Mouse (Mus musculus) left cerebral cortex, postnatal 14 days (tissue): ENCODE results near the gene Aldh6a1. TPM values are rescaled to one million over a fixed set of nuclear protein-coding genes. Genes with fewer than 3 reads are reported as not detected.

Experiments used
- DNase-seq, 2 experiments: peaks; one replicate each; pipeline ENCODE4 v3.0.0; 2021 to 2022; ENCODE audit warnings: low spot score in 2 of 2, mixed read lengths in 1 of 2
- intact Hi-C: fragments of 180-260 bp; cut with DNase I; formaldehyde crosslinking; loops from one replicate; pipeline ENCODE4 v1.15.1; 2025
- long read RNA-seq, 2 experiments: library from polyadenylated mRNA; stranded (forward); transcript quantifications; one replicate each; pipeline ENCODE4 v2.0.0; 2021
- total RNA-seq, 2 experiments: library from RNA; stranded (reverse); gene quantifications; 2 replicates each; pipeline ENCODE4 v1.2.3; 2021

Aldh6a1 gene
- total RNA-seq: 10 to 100 TPM; 35.3 to 39.5 TPM
- long read RNA-seq, experiment 1, transcript Aldh6a1-201 (12 exons, 3,399 nt): major isoform, 92 of 103 reads
- long read RNA-seq, experiment 1, partial matches to known transcripts: 3 of 103 reads
- long read RNA-seq, experiment 1, other reads (novel, unspliced or antisense): 8 of 103 reads
- long read RNA-seq, experiment 2, transcript Aldh6a1-201 (12 exons, 3,399 nt): major isoform, 67 of 78 reads
- long read RNA-seq, experiment 2, partial matches to known transcripts: 3 of 78 reads
- long read RNA-seq, experiment 2, other reads (novel, unspliced or antisense): 8 of 78 reads

DNA sequence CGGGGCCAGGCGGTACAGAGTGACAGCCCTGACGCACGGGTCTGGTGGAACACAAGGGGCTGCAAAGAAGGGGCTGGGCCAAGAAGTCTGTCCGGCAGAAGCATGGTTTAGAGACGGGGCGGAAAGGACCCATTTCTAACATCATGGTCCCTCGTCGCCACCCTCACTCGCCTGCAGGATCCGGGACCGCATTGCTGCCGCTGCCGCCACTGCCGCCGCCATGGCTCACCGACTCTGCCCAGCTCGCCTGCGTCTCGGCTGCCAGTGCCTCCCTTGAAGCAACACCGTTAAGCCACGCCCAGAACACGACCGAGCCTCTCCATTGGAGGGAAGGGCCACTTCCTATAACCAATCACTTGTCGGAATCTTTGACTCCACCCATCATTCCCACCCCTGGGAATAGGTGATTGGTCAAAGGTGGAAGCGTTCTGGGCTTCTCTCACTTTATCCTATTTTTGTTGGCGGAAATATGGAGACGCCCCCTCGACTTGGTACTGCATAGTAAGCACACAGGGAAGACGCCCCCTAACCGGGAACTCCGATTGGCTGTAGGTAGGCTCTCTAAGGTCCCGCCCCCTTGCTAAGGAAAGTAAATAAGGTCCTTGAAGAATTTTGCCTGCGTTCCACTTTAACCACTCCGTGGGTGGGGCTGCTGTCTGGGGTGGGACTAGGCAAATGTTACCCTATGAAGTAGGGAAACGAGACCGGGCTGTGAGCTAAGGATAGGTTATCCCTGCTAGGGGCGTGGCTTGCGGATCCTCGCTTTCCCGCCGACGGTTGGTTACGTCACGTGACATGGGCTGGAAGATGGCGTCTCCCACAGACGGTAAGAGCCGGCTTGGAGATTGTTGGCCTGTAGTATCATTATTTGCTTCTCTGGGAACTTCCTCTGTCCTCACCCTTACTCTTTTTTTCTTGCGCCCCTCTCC is at the start of gene Aldh6a1, which contains the start of gene Lin52:
Aldh6a1 (minus strand) TSS at position 287 of the 929 bp plus-strand sequence.
Lin52 (plus strand) TSS at position 705 of the 929 bp plus-strand sequence.
- intact Hi-C loops: no loop called here
- peak; percentile 96 to 100 for DNase-seq

DNA sequence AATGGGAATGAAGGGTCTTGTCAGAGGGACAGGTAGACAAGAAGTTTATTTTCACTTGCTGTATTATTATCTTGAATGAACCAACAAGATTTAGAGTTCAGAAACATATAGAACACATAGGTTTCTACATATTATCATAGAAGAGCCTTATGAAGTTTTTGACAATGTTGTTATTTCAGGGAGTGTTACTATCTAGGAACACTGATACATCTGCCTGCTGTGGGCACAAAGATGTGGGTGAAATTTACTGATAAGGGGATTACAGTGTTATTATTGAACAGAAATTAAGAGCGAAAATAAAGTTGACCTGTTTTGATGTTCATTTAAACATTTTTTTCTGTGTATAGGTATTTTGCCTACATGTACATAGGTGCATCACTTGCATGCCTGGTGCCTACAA is 46.0 kb upstream of the Aldh6a1 start:
- intact Hi-C loops: no loop called here
- DNase-seq: no peak

DNA sequence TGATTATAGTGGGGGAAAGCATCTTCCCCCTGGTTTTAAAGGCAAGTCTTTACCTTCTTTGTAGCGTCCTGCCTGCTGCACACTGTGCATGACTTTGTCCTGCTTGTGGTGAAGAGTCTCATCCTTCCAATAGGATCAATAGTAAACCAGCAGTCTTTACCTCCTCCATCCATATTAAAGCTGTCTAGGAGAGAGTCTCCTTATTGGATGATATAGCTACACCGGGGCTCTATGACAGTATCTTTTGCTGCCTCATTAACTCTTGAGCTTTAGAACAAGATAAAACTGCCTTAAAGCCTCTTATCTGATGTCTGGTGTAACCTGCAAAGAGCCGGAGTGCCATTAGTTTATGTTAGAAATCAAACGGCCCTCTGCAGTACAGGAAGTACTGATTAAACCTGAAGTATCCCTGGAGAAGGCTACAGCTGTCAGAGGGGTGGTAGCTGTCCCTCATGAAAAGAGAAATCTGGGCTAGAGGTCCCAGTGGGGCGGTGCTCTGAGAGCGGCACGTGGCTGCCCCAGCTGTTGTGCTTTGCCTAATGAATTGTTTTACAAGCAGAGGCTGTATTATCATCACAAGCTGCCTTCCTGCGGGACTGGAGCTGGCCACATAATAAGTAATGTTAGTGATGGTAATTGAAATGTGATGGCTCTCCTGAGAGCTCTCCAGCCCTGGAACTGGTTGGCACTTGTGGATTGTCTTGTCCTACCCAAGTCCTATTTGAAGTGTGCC is 36.7 kb upstream of the Aldh6a1 start:
- intact Hi-C loops: no loop called here
- DNase-seq: no peak

- intact Hi-C loops: no loop called here
- no peak for DNase-seq
Measured at GRCm38 (mm10) chr12:84482778-84483585, 32.2 kb upstream of the Aldh6a1 start.

- intact Hi-C loops: no loop called here
- no peak for DNase-seq
Measured at GRCm38 (mm10) chr12:84481251-84481650, 30.4 kb upstream of the Aldh6a1 start.

- DNase-seq: no peak
- intact Hi-C loops: no loop called here
Measured at GRCm38 (mm10) chr12:84478937-84479336, 28.1 kb upstream of the Aldh6a1 start.

DNA sequence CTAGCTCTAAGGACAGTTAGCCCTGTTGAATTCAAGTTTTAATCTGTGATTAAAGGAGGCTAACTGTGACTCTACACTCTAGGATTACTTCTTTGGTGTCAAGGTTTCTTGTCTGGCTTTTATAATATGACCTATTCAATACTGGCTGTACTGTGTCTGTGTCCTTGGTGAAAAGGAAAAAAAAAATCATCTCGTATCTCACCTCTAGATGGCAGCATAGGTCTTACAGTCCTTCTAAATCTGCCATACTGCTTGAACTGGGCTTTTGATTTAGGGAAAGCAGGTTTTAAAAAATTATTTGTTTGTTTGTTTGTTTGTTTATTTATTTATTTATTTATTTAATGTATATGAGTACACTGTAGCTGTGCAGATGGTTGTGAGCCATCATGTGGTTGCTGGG is 17.9 kb upstream of the Aldh6a1 start:
- DNase-seq: peak; percentile 52 to 67
- intact Hi-C loops: loop anchor here (1.0 kb wide), 1 partner anchor 121 kb away; no protein-coding TSS in a partner anchor

- DNase-seq: no peak
- intact Hi-C loops: no loop called here
Measured at GRCm38 (mm10) chr12:84462856-84463255, 12.1 kb upstream of the Aldh6a1 start.

DNA sequence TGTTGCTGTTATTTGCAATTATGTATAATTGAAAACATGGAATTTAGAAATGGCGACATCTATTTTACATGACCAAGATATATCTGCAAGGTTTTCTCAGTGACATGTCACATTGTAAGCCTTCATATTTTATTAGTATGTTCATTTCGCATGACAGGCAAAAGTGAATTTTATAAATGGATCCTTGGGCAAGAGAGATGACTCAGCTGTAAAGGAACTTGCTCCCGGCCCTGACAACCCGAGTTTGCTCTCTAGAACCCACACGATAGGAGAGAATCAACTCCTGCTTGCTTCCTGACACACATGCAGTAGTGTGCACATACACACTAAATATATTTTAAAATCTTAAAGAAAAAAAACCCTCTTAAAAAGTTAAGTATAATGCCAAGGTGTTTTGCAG is 10.6 kb upstream of the Aldh6a1 start:
- DNase-seq: no peak
- intact Hi-C loops: no loop called here

DNA sequence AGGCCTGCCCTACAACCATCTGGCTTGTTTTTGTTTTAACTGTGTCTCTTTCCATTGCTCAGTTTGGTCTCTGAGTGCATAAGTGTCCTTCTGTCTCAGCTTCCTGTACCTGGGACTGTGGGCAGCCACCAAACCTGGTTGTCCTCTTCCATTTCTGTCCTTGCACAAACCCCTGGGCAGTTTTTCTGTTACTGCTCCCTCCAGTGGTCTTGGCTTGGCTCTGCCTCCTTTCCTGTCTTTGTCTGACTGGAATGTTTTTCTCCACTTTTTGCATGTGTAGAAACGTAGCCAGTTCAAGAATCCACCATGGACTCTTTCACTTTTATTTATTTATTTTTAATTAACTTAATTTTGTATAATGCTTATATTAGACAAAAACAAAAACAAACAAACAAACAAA is 9.0 kb upstream of the Aldh6a1 start:
- no peak for DNase-seq
- intact Hi-C loops: no loop called here

GRCm38 (mm10) chr12:84456911-84457310 is 6.1 kb upstream of the Aldh6a1 start:
- intact Hi-C loops: no loop called here

GRCm38 (mm10) chr12:84451801-84452200 is 997 bp upstream of the Aldh6a1 start:
- intact Hi-C loops: no loop called here
- peak in 1 of 2 experiments; percentile 12 for DNase-seq

More at GRCm38 (mm10) chr12:84456911-84457310, 6.1 kb upstream of the Aldh6a1 start:
- no peak for DNase-seq

GRCm38 (mm10) chr12:84450351-84450717 is 470 bp downstream of the Aldh6a1 start:
- peak in 1 of 2 experiments; percentile 27 for DNase-seq
- intact Hi-C loops: no loop called here

GRCm38 (mm10) chr12:84449887-84450286 is 917 bp downstream of the Aldh6a1 start:
- no peak for DNase-seq
- intact Hi-C loops: no loop called here

GRCm38 (mm10) chr12:84448181-84448580 is 2.6 kb downstream of the Aldh6a1 start:
- no peak for DNase-seq
- intact Hi-C loops: no loop called here

DNA sequence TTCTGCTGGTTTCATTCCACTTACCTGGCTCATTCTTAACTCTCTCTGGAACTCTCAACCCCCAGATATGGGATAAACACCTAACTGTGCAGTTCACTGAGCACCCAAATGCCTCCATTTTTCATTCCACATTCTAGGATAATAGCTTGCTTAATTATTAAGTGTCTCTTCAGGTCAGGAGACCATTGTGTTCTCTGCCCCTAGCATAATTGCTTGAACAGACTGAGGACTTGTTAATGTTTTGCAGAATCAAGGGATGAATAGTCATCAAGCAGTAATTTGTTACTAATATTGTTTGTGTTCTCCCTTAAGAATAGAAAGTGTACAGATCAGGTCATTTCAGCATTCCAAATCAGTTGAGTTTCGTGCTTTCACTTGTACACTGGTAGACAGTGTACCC is 3.4 kb downstream of the Aldh6a1 start:
- DNase-seq: no peak
- intact Hi-C loops: no loop called here

DNA sequence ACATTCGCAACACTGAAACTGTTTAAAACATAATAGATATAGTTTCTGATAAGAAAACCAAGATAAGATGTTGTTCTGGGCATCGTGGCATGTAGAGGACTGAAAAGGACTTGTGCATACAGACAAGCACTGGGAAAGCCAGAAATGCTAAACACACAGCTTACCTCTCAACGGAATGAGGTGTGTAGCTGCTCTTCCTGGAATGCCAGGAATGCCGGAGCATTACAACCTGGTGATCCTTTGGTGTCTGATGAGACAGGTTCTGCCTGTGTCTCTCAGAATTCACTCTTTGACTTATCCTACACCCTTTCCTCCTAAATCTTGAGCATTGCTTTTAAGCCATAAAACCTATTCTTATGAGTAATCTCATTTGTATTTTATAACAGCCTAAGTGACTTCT is 8.3 kb downstream of the Aldh6a1 start:
- intact Hi-C loops: no loop called here
- no peak for DNase-seq

DNA sequence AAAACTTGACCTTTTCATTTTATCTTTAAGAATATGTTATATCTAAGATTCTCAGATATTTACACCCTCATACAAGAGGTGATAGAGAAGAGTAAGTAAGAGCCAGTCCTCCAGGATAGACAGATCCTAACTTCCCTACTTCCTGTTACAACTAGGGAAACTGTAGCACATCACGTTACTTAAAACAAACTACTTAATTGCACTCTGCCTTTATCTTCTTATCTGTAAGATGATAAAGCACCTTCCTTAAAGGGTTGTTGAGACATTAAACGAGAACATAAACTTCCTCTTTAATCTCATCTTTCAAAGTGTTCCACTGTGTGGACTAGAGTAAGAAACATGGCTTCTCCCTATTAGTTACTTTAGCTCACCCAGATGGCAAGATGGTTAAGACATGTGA is 12.1 kb downstream of the Aldh6a1 start:
- no peak for DNase-seq
- intact Hi-C loops: no loop called here

GRCm38 (mm10) chr12:84429825-84430224 is 21.0 kb downstream of the Aldh6a1 start:
- DNase-seq: no peak

More at GRCm38 (mm10) chr12:84429825-84430224, 21.0 kb downstream of the Aldh6a1 start:
- intact Hi-C loops: no loop called here
